14 mouse cellular contexts compared by ENCODE assay signal in genomic region chr6:71555507-71555951, GRCm38 (mm10). TPM values are rescaled to one million over a fixed set of nuclear protein-coding genes. Genes with fewer than 3 reads are reported as not detected.
DNase-seq lines count a peak whose midpoint lies in the region; ATAC-seq and TF ChIP-seq lines count a peak whose summit lies in the region.
"Had no signal": no experiment of that assay in that cellular context is flagged by ENCODE, and none has a peak within 500 bp of the region (broad histone marks: within the 10 kb centered on the region; RNA-seq: fewer than 3 reads in every experiment).

No protein-coding gene starts in this region.

- H3K9me3 ChIP-seq in kidney, embryonic 15.5 days (replicated peaks) = no peaks in the 10 kb centered on the region
- no peaks in the 10 kb centered on the region for H3K9me3 ChIP-seq in heart, embryonic 15.5 days (replicated peaks)
- no peaks in the 10 kb centered on the region for H3K9me3 ChIP-seq in midbrain, postnatal 0 days (ENCODE audit: low read length)
- H3K9me3 ChIP-seq: G1E; hindbrain, embryonic 15.5 days had no signal

- H3K4me3 ChIP-seq in kidney, embryonic 15.5 days (replicated peaks) = no peak overlapping the region
- no peak overlapping the region for H3K4me3 ChIP-seq in heart, embryonic 15.5 days
- no peak overlapping the region for H3K4me3 ChIP-seq in midbrain, postnatal 0 days (ENCODE audit: low read depth, low read length)
- H3K4me3 ChIP-seq: erythroblast, embryonic 14.5 days; hindbrain, embryonic 15.5 days had no signal

- no peak overlapping the region for H3K9ac ChIP-seq in kidney, embryonic 15.5 days
- H3K9ac ChIP-seq in heart, embryonic 15.5 days = no peak overlapping the region
- H3K9ac ChIP-seq in midbrain, postnatal 0 days (replicated peaks; ENCODE audit: low read length, poor library complexity, severe bottlenecking) = no peak overlapping the region
- H3K9ac ChIP-seq: hindbrain, embryonic 15.5 days had no signal

- no peaks in the 10 kb centered on the region for H3K4me1 ChIP-seq in kidney, embryonic 15.5 days
- peaks cover 7% of the 10 kb centered on the region; the same call in 1 of the 2 replicates for H3K4me1 ChIP-seq in heart, embryonic 15.5 days (replicated peaks)
- H3K4me1 ChIP-seq in midbrain, postnatal 0 days (ENCODE audit: insufficient read depth, low read length) = no peaks in the 10 kb centered on the region
- H3K4me1 ChIP-seq: hindbrain, embryonic 15.5 days had no signal

- H3K27me3 ChIP-seq in kidney, embryonic 15.5 days = no peaks in the 10 kb centered on the region
- no peaks in the 10 kb centered on the region for H3K27me3 ChIP-seq in heart, embryonic 15.5 days
- no peaks in the 10 kb centered on the region for H3K27me3 ChIP-seq in midbrain, postnatal 0 days (ENCODE audit: insufficient read depth, low read length)
- H3K27me3 ChIP-seq: hindbrain, embryonic 15.5 days had no signal

- peak; percentile 20 for DNase-seq in kidney, postnatal 10 days
- DNase-seq in adrenal gland, adult 8-10 months = peak; percentile 52
- peak; percentile 35 for DNase-seq in lung, postnatal 25 days (ENCODE audit: low spot score)
- no peak for DNase-seq in thymus, postnatal 4 days
- DNase-seq in kidney, adult 11 months = no peak
- no peak for DNase-seq in midbrain, postnatal 0 days (ENCODE audit: low spot score)
- DNase-seq: left cerebral cortex, postnatal 4 days; right cerebral cortex, postnatal 14 days; thymus, postnatal 14 days had no signal

- H3K36me3 ChIP-seq in kidney, embryonic 15.5 days = peaks cover 19% of the 10 kb centered on the region; the same call in 1 of the 2 replicates
- H3K36me3 ChIP-seq in heart, embryonic 15.5 days = no peaks in the 10 kb centered on the region; the same call in 1 of the 2 replicates
- no peaks in the 10 kb centered on the region for H3K36me3 ChIP-seq in midbrain, postnatal 0 days (ENCODE audit: insufficient read depth, low read length)
- H3K36me3 ChIP-seq: hindbrain, embryonic 15.5 days had no signal

- TF ChIP-seq CTCF in midbrain, postnatal 0 days (IDR thresholded peaks at IDR 0.05) = no peak

- WGBS in kidney, embryonic 15.5 days = 88% methylated on average over 2 of the region's 2 CpGs
- 58% methylated on average over 2 of the region's 2 CpGs for WGBS in heart, embryonic 15.5 days
- 91% methylated on average over 2 of the region's 2 CpGs for WGBS in midbrain, postnatal 0 days

- no peak overlapping the region for H3K4me2 ChIP-seq in kidney, embryonic 15.5 days
- H3K4me2 ChIP-seq in heart, embryonic 15.5 days = no peak overlapping the region
- H3K4me2 ChIP-seq in midbrain, postnatal 0 days (ENCODE audit: low read depth, low read length, poor library complexity, severe bottlenecking) = no peak overlapping the region
- H3K4me2 ChIP-seq: hindbrain, embryonic 15.5 days had no signal

- H3K27ac ChIP-seq in kidney, embryonic 15.5 days = no peak overlapping the region
- H3K27ac ChIP-seq in heart, embryonic 15.5 days = peak overlapping the region; percentile 62
- no peak overlapping the region for H3K27ac ChIP-seq in midbrain, postnatal 0 days (ENCODE audit: low read depth, low read length)
- H3K27ac ChIP-seq: hindbrain, embryonic 15.5 days had no signal

- no peak for ATAC-seq in kidney, embryonic 15.5 days (replicated peaks; ENCODE audit: low FRiP score)
- ATAC-seq in heart, embryonic 15.5 days (replicated peaks; ENCODE audit: insufficient number of reproducible peaks, insufficient read depth, low FRiP score, low read depth) = 0 out of 2 replicates have a peak, but pooled peaks have one; percentile 55
- no peak for ATAC-seq in midbrain, postnatal 0 days (ENCODE audit: low FRiP score)

RNA-seq across cellular contexts. Expression of gene Chmp3, which starts 11.9 kb away (rescaled TPM):
- polyA plus RNA-seq in kidney, embryonic 15.5 days (2015; fragmentation: Nextera tagmentation; extraction: Ambion mirVana) = 62.3 and 67.2 TPM in 2 replicates
- 100 to 1,000 TPM; 115 to 148 (median 141) TPM for total RNA-seq in adrenal gland, adult 8-10 months (2022)
- polyA plus RNA-seq in heart, embryonic 15.5 days (2015; fragmentation: Nextera tagmentation; extraction: Ambion mirVana) = 62.6 and 63.0 TPM in 2 replicates
- 56.0 and 59.9 TPM in 2 replicates for total RNA-seq in midbrain, postnatal 0 days (2014; rRNA removed)
- polyA plus RNA-seq in midbrain, postnatal 0 days (2015; fragmentation: Nextera tagmentation; extraction: Ambion mirVana) = 52.4 and 56.1 TPM in 2 replicates

Comparison
In these comparisons a context has a peak if more than half of its experiments do, and no peak if none do; other contexts are left out.
1. DNase-seq: peak in kidney, postnatal 10 days (single experiment), adrenal gland, adult 8-10 months (single experiment) and lung, postnatal 25 days (single experiment); none in thymus, postnatal 4 days (single experiment), kidney, adult 11 months (single experiment) and midbrain, postnatal 0 days (single experiment).